Mouse (Mus musculus): Measurements from ENCODE around the gene Wipf2. TPM values are rescaled to one million over a fixed set of nuclear protein-coding genes. Genes with fewer than 3 reads are reported as not detected.
"Not testable (repeated sequence)": the region's sequence is repeated elsewhere in the genome, so short reads cannot be mapped to it uniquely, and the experiment has no call there.

Wipf2 gene
- polyA plus RNA-seq, 1 experiment, result 36.5 TPM

DNA sequence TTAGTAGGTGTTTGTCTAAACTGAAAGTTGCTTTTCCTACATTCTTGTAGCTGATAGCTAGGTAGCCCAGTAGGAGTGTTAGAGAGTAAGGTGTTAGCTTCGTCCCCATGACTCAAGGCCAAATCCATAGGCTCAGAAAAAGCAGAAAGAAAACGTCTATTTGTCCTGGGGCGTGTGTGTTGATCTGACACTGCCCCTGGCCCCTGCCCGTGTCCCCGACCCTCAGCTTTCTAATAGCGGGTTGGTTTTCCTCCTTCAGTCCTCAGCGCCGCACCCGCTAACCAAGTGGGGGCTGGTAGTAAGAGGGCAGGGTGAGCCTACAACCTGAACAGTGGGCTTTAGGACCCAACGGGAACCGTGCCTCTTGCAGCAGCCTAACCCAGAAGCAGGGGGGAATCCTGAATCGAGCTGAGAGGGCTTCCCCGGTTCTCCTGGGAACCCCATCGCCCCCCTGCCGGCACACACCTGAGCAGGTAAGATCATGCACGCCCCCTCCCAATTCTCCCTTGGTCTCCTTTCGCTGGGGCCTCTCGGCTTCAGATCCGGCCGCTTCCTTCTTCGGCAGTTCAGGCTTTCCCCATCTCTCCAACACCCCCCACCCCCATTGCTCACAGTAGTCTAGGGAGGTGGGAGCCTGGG is 64.1 kb downstream of the Wipf2 start, which contains the start of gene Rara:
TSS of gene Rara (plus strand) at position 381 of the 639 bp plus-strand sequence.
- Histone ChIP-seq H3K4me1 (ENCODE audit: control insufficient read depth, insufficient read depth, low read length) (peaks cover 9% of the 10 kb centered on the region; the same call in 1 of the 2 replicates), H3K27ac (ENCODE audit: insufficient read depth, low read length) (no peak within 1 kb of the TSS), H3K4me3 (ENCODE audit: insufficient read depth, low read length) (peak within 1 kb of the TSS; percentile 71)
- TF ChIP-seq POLR2A (IDR thresholded peaks at IDR 0.05; ENCODE audit: extremely low read depth, insufficient read depth, low read length), result no peak
- no peak for TF ChIP-seq CTCF (IDR thresholded peaks at IDR 0.05; ENCODE audit: extremely low read depth, insufficient read depth, low read length)

DNA sequence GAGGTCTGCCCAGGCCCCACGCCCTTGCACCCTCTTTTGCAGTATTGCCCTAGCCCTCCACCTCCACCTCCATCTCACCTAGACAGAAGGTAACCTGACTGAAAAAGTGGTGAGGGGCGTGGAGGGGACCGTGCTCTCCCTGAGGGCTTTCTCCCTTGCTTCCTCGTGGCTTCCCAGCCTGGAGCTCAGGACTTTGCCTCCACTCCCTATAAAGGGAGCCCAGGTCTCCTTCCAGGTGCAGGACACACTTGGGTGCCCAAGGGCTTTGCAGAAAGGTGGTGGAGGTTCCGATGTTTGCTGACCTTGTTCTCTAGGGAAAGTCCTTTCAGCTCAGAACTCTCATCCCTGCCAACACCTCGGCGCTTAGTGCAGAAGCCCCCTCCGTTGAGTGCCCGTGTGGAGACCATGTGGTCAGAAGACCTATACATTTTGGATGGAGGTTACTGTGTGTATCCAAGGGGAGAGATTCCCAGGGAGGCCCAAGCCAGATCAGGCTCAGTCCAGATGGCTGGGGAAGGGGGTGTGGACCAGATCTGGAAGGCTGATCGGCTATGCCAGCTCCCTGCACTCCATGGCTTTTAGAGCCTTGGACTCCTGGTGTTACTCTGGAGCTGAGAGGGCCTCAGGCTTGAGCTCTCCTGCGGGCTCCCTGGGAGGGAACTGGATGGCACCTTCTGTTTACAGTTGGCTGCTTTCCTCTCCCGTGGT is 64.9 kb downstream of the Wipf2 start:
- TF ChIP-seq CTCF (IDR thresholded peaks at IDR 0.05; ENCODE audit: extremely low read depth, insufficient read depth, low read length), result no peak
- no peak for TF ChIP-seq POLR2A (IDR thresholded peaks at IDR 0.05; ENCODE audit: extremely low read depth, insufficient read depth, low read length)
- no peak overlapping the region for H3K27ac ChIP-seq (ENCODE audit: insufficient read depth, low read length)
- peak overlapping the region; percentile 71 for H3K4me3 ChIP-seq (ENCODE audit: insufficient read depth, low read length)
- peaks cover 9% of the 10 kb centered on the region; the same call in 1 of the 2 replicates for H3K4me1 ChIP-seq (ENCODE audit: control insufficient read depth, insufficient read depth, low read length)

DNA sequence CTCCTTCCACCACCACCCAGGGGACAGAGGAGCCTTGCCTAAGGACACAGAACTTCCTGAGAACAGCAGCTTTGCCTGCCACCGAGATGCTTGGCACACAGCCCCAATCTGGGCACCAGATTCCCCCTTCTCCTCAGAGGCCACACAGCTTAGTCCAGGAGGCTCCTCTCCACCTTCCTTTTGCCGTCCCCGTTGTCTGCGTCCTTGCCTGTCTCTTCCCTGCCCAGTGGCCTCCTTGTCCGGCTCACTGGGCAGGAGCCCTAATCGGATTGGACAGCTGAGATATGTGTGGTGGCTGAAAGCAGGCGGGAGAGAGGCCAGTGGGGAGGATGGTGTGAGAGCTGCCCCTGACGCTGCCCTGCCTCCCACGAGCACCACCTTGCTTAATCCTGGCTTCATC is 66.1 kb downstream of the Wipf2 start:
- H3K27ac ChIP-seq (ENCODE audit: insufficient read depth, low read length), result no peak overlapping the region
- no peak for TF ChIP-seq CTCF (IDR thresholded peaks at IDR 0.05; ENCODE audit: extremely low read depth, insufficient read depth, low read length)
- TF ChIP-seq POLR2A (IDR thresholded peaks at IDR 0.05; ENCODE audit: extremely low read depth, insufficient read depth, low read length), result no peak
- H3K4me3 ChIP-seq (ENCODE audit: insufficient read depth, low read length), result peak overlapping the region; percentile 71; the same call in 1 of the 2 replicates

DNA sequence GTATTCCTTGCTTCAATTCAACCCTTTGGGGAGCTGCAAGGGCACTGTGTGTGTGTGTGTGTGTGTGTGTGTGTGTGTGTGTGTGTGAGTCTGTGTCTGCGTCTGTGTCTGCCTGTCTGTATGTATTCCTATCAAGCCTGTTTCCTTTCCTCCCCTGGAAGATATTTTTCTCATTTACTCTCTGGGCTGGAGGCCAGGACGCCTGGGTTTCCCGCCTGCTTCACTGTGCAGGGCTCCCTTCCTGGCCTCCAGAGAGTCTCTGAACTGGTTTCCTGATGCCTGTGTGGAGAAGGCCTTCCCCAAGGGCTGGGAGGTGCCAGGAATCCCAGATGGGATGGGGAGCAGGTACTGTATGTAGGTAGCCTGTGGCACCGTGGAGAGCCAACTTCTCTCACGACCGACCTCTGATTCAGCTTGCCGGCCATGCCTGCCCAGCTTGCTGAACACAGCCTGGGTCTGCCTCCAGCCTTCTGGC is 66.7 kb downstream of the Wipf2 start:
- H3K4me3 ChIP-seq (ENCODE audit: insufficient read depth, low read length), result no peak overlapping the region
- TF ChIP-seq POLR2A (IDR thresholded peaks at IDR 0.05; ENCODE audit: extremely low read depth, insufficient read depth, low read length) (no peak), CTCF (IDR thresholded peaks at IDR 0.05; ENCODE audit: extremely low read depth, insufficient read depth, low read length) (no peak)
- no peak overlapping the region for H3K27ac ChIP-seq (ENCODE audit: insufficient read depth, low read length)
- H3K4me1 ChIP-seq (ENCODE audit: control insufficient read depth, insufficient read depth, low read length), result peaks cover 9% of the 10 kb centered on the region; the same call in 1 of the 2 replicates

More for the DNA sequence above, 66.1 kb downstream of the Wipf2 start:
- H3K4me1 ChIP-seq (ENCODE audit: control insufficient read depth, insufficient read depth, low read length), result peaks cover 9% of the 10 kb centered on the region; the same call in 1 of the 2 replicates

DNA sequence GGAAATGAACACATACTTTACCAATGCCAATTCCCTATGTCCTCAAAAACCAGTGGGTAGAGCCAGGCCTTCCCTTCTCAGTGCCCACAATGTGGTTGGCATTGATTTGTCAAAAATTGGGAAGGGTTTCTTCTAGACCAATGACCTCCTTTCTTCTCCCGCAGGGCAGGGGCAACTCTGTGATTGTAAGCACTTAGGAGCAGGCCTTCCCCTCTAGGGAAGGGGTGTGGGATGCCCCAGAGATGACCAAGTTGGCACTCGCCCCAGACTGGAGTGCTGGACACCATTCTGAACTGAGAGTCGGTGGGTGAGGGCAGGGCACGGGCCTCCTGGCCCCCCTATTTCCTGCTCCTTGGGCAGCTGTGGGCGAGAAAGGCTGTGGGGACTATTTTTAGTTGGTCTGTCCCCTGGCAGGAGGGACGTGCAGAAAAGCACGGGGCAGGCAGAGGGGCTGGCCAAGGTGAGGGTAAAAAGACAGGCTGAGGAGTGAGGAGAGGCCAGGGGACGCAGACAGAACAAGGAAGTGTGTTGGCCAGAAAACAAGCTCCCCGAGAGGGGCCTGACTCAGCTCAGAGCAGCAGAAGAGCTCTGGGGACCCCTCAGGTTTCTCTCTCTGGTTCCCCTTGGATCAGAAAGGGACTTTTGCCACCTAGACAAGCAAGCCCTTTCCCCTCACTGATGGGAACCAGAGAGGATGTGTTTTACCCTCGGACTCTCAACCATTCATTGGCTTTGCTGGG is 67.5 kb downstream of the Wipf2 start:
- TF ChIP-seq POLR2A (IDR thresholded peaks at IDR 0.05; ENCODE audit: extremely low read depth, insufficient read depth, low read length) (no peak), CTCF (IDR thresholded peaks at IDR 0.05; ENCODE audit: extremely low read depth, insufficient read depth, low read length) (no peak)
- H3K27ac ChIP-seq (ENCODE audit: insufficient read depth, low read length), result no peak overlapping the region
- H3K4me3 ChIP-seq (ENCODE audit: insufficient read depth, low read length), result no peak overlapping the region
- H3K4me1 ChIP-seq (ENCODE audit: control insufficient read depth, insufficient read depth, low read length), result peaks cover 9% of the 10 kb centered on the region; the same call in 1 of the 2 replicates

DNA sequence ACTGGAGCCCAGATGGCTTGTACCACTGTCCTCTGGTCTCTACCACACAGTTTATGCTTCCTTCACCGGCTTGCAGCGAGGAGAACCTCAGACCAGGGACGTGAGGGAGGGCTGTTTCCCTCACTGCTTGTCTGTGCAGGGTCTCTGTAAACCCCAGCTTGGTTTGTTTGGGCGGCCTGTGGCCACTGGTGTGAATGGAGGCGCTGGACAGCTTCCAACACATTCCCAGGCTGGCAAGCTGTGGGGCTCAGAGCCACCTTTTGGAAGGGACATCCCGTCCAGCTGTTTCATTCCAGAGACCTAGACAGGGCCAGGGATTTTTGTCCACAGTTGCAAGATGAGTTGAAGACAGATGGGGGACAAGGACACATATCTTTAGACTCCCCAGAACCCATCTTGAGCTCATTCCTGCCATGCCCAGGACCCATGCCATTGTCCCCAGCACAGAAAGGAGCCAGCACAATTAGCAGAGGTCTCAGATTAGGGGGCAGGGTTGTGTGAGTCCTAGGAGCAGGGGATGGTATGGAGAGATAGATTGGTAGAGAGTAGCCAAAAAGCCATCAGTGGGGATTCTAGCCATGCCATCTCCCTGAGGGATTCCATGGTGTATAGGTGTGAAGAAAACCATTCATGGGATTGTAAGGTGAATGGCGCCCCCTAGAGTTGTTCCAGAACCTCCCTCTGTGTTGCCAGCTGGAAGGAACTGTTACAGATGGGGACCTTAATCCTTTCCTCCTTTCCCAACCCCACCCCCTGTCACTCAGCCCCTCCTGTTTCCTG is 68.3 kb downstream of the Wipf2 start:
- H3K4me1 ChIP-seq (ENCODE audit: control insufficient read depth, insufficient read depth, low read length), result peaks cover 9% of the 10 kb centered on the region; the same call in 1 of the 2 replicates
- no peak overlapping the region for H3K27ac ChIP-seq (ENCODE audit: insufficient read depth, low read length)
- no peak for TF ChIP-seq POLR2A (IDR thresholded peaks at IDR 0.05; ENCODE audit: extremely low read depth, insufficient read depth, low read length)
- no peak for TF ChIP-seq CTCF (IDR thresholded peaks at IDR 0.05; ENCODE audit: extremely low read depth, insufficient read depth, low read length)
- no peak overlapping the region for H3K4me3 ChIP-seq (ENCODE audit: insufficient read depth, low read length)

DNA sequence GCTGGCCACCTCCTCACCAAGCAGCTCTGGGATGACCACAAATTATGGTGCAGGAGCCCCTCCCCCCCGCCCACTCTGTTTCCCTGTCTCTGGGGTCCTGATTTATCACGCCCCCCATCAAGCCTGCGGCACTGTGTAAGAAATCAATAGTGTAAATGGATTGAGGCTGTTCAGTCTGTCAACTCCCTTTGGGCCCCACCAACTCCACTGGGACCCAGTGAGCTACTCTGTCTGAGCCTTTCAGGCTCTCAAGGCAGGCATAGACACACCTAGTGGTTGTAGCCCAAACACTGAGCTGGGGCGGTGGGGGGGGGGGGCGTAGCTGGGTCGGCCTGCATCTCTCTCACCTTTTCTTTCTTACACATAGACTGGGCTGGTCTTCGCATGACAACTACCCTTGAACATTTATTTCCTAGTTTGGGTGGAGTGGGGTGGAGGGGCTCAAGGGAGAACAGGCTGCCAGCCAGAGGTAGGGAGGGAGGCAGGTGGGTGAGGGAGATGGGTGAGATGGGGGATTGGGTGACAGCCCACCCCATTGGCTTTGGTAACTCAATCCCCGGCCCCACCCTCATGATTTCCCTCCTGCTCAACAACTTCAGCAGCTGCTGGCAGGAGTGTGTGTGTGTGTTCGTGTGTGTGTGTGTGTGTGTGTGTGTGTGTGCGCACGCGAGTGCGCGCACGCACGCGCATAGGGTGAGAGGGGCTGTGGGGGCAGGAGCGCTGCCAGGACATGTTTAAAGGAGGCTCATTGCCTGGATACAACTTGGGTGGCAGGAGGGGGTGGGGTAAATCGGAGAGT is 69.1 kb downstream of the Wipf2 start:
- Histone ChIP-seq H3K4me3 (ENCODE audit: insufficient read depth, low read length) (no peak overlapping the region), H3K4me1 (ENCODE audit: control insufficient read depth, insufficient read depth, low read length) (peaks cover 9% of the 10 kb centered on the region; the same call in 1 of the 2 replicates), H3K27ac (ENCODE audit: insufficient read depth, low read length) (no peak overlapping the region)
- no peak for TF ChIP-seq POLR2A (IDR thresholded peaks at IDR 0.05; ENCODE audit: extremely low read depth, insufficient read depth, low read length)
- TF ChIP-seq CTCF (IDR thresholded peaks at IDR 0.05; ENCODE audit: extremely low read depth, insufficient read depth, low read length), result no peak

DNA sequence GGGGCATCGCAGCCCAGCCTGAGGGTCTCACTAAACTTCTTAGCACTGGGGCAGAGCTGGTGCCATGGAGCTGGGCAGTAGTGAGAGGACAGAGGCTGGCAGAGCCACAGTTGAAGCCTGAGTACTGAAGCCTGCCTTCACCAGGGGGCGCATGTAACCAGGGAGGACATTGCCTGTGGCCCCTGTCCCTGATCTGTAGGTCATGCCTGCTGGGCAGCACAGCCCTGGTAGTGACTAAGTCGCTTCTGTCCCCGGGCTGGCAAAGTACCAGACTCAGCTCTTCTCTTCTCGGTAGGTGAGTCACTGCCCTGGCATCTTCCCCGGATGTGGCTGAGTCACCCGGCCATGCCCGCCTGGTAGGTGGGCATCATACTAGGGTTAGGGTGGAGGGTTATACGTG is 69.7 kb downstream of the Wipf2 start:
- H3K4me3 ChIP-seq (ENCODE audit: insufficient read depth, low read length), result no peak overlapping the region
- peaks cover 9% of the 10 kb centered on the region; the same call in 1 of the 2 replicates for H3K4me1 ChIP-seq (ENCODE audit: control insufficient read depth, insufficient read depth, low read length)
- no peak overlapping the region for H3K27ac ChIP-seq (ENCODE audit: insufficient read depth, low read length)
- TF ChIP-seq POLR2A (IDR thresholded peaks at IDR 0.05; ENCODE audit: extremely low read depth, insufficient read depth, low read length) (no peak), CTCF (IDR thresholded peaks at IDR 0.05; ENCODE audit: extremely low read depth, insufficient read depth, low read length) (peak; percentile 45; the same call in 1 of the 2 replicates)

DNA sequence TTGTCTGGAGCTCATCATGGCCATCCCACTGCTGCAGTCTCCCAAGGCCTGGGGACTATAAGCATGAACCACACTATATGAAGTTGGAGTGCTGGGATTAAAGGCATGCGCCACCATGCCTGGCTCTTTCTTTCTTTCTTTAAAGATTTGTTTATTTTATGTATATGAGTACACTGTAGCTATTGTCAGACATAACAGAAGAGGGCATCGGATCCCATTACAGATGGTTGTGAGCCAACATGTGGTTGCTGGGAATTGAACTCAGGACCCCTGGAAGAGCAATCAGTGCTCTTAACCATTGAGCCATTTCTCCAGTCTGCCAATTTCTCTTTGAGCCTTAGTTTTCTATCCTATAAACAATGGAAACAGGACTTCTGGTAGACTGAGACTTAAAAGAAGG is 70.4 kb downstream of the Wipf2 start:
- H3K4me1 ChIP-seq (ENCODE audit: control insufficient read depth, insufficient read depth, low read length); H3K27ac ChIP-seq (ENCODE audit: insufficient read depth, low read length); H3K4me3 ChIP-seq (ENCODE audit: insufficient read depth, low read length): not testable (repeated sequence)
